Mouse (Mus musculus): ENCODE data around the gene Kdm6b. TPM values are rescaled to one million over a fixed set of nuclear protein-coding genes. Genes with fewer than 3 reads are reported as not detected.

Kdm6b gene
- total and polyA plus RNA-seq, 3 experiments = 0.66 to 7.2 (median 5.7) TPM

DNA sequence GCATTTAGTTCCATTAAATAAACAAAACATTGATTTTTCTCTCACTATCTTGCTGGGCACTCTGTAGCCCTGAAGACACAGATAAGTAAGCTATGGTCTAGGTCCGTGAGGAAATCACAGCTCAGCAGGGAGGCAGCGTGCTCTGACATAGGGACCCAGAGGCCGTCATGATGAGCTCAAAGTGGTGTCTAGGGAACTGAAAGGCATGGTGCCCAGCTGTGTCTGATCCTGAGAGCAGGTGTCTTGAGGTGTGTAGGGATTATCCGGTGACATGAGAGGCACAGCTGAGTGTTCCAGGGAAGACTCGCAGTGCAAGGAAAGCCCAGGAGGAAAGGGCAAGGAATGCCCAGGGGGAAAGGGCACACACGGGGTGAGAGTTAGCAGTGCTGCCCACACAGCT is 19.7 kb upstream of the Kdm6b start:
- in situ Hi-C loops (cut with MboI; ENCODE audit: low pct_ligation_motif_present, low pct_unique_long_range_greater_than_20kb, low sequenced_read_pairs) = loop anchor here (5.0 kb wide), 1 partner anchor 36 kb away; the partner anchor contains the start of genes Cyb5d1, Naa38 and Tmem88
- no peak for DNase-seq (ENCODE audit: extremely low read depth)
- dilution Hi-C loops (cut with MboI; ENCODE audit: extremely low pct_ligation_motif_present, extremely low pct_unique_long_range_greater_than_20kb, low sequenced_read_pairs) = no loop called here
- H3K4me1 ChIP-seq (ENCODE audit: control insufficient read depth in 1 of 2, insufficient read depth in 2 of 2) = peaks cover 6 to 18% of the 10 kb centered on the region in 2 experiments
- H3K79me2 ChIP-seq (replicated peaks; ENCODE audit: control insufficient read depth, extremely low read depth, insufficient read depth, poor library complexity, severe bottlenecking) = no peaks in the 10 kb centered on the region
- no peaks in the 10 kb centered on the region for H3K36me3 ChIP-seq (replicated peaks in 1 of 2; ENCODE audit: control insufficient read depth in 1 of 2, insufficient read depth in 1 of 2, low read length in 1 of 2)
- H3K27ac ChIP-seq (ENCODE audit: insufficient read depth, low read depth) = no peak overlapping the region
- no peaks in the 10 kb centered on the region for H3K9me3 ChIP-seq (replicated peaks; ENCODE audit: low read length)
- H3K27me3 ChIP-seq (replicated peaks) = peaks cover 55% of the 10 kb centered on the region
- no peak overlapping the region for H3K9ac ChIP-seq (ENCODE audit: insufficient read depth, low read depth)
- TF ChIP-seq E2F4 (IDR thresholded peaks at IDR 0.05; ENCODE audit: insufficient replicate concordance, low read depth, low read length) = no peak
- no peak for TF ChIP-seq JUND (conservative IDR thresholded peaks at IDR 0.05; ENCODE audit: low read depth, low read length)
- no peak for TF ChIP-seq USF2 (conservative IDR thresholded peaks at IDR 0.05; ENCODE audit: low read depth, low read length)
- TF ChIP-seq HCFC1 (IDR thresholded peaks at IDR 0.05; ENCODE audit: low read depth, low read length) = no peak
- no peak for TF ChIP-seq ZNF384 (IDR thresholded peaks at IDR 0.05; ENCODE audit: low read depth, low read length)
- TF ChIP-seq USF1 (IDR thresholded peaks at IDR 0.05; ENCODE audit: low read depth, low read length) = no peak
- TF ChIP-seq SMC3 (IDR thresholded peaks at IDR 0.05; ENCODE audit: low read depth, low read length) = no peak
- no peak for TF ChIP-seq UBTF (IDR thresholded peaks at IDR 0.05; ENCODE audit: low read depth, low read length)
- TF ChIP-seq MAX (IDR thresholded peaks at IDR 0.05; ENCODE audit: low read length) = no peak
- no peak for TF ChIP-seq EP300 (IDR thresholded peaks at IDR 0.05; ENCODE audit: low read length)
- TF ChIP-seq POLR2AphosphoS2 (IDR thresholded peaks at IDR 0.05; ENCODE audit: low read depth, low read length) = no peak
- TF ChIP-seq BHLHE40 (IDR thresholded peaks at IDR 0.05; ENCODE audit: low read depth, low read length) = no peak
- TF ChIP-seq CTCF (conservative IDR thresholded peaks at IDR 0.05 in 1 of 2, IDR thresholded peaks at IDR 0.05 in 1 of 2; ENCODE audit: low read depth in 2 of 2, low read length in 2 of 2) = no peak
- no peak overlapping the region for H3K4me3 ChIP-seq (replicated peaks in 1 of 3; ENCODE audit: low read depth in 2 of 3, low read length in 2 of 3, poor library complexity in 1 of 3)
- no peak overlapping the region for H3K4me2 ChIP-seq (ENCODE audit: insufficient read depth, low read depth, poor library complexity, severe bottlenecking)

DNA sequence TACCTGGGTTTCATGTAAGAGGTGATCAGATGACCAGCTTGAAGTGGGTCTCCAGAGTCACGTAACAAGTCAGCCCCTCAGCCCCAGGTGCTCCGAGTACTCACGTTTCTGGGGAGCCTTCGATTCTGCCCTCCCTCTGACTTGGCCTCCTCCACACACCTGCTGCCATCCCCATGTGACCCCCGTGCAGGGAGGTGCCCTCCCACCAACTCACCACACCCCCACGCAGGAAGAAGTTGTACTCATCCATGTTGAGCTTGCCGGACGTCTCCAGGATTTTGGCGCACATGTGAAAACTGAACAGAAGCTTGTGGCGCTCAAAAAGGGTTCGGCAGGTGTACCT is 19.1 kb upstream of the Kdm6b start:
- Histone ChIP-seq H3K4me3 (replicated peaks in 1 of 3; ENCODE audit: low read depth in 2 of 3, low read length in 2 of 3, poor library complexity in 1 of 3) (no peak overlapping the region), H3K4me1 (ENCODE audit: control insufficient read depth in 1 of 2, insufficient read depth in 2 of 2) (peaks cover 6 to 18% of the 10 kb centered on the region in 2 experiments), H3K79me2 (replicated peaks; ENCODE audit: control insufficient read depth, extremely low read depth, insufficient read depth, poor library complexity, severe bottlenecking) (no peaks in the 10 kb centered on the region), H3K4me2 (ENCODE audit: insufficient read depth, low read depth, poor library complexity, severe bottlenecking) (no peak overlapping the region), H3K27ac (ENCODE audit: insufficient read depth, low read depth) (no peak overlapping the region), H3K36me3 (replicated peaks in 1 of 2; ENCODE audit: control insufficient read depth in 1 of 2, insufficient read depth in 1 of 2, low read length in 1 of 2) (no peaks in the 10 kb centered on the region), H3K9ac (ENCODE audit: insufficient read depth, low read depth) (no peak overlapping the region), H3K9me3 (replicated peaks; ENCODE audit: low read length) (no peaks in the 10 kb centered on the region), H3K27me3 (replicated peaks) (peaks cover 52% of the 10 kb centered on the region)
- dilution Hi-C loops (cut with MboI; ENCODE audit: extremely low pct_ligation_motif_present, extremely low pct_unique_long_range_greater_than_20kb, low sequenced_read_pairs) = no loop called here
- in situ Hi-C loops (cut with MboI; ENCODE audit: low pct_ligation_motif_present, low pct_unique_long_range_greater_than_20kb, low sequenced_read_pairs) = loop anchor here (5.0 kb wide), 1 partner anchor 35 kb away; the partner anchor contains the start of genes Cyb5d1, Naa38 and Tmem88
- no peak for TF ChIP-seq UBTF (IDR thresholded peaks at IDR 0.05; ENCODE audit: low read depth, low read length)
- TF ChIP-seq MAX (IDR thresholded peaks at IDR 0.05; ENCODE audit: low read length) = no peak
- no peak for TF ChIP-seq RAD21 (IDR thresholded peaks at IDR 0.05; ENCODE audit: low read depth, low read length)
- TF ChIP-seq ZKSCAN1 (IDR thresholded peaks at IDR 0.05; ENCODE audit: borderline replicate concordance, low read depth, low read length) = no peak
- no peak for TF ChIP-seq TCF12 (IDR thresholded peaks at IDR 0.05; ENCODE audit: low read depth, low read length)
- TF ChIP-seq ZNF384 (IDR thresholded peaks at IDR 0.05; ENCODE audit: low read depth, low read length) = no peak
- TF ChIP-seq CTCF (conservative IDR thresholded peaks at IDR 0.05 in 1 of 2, IDR thresholded peaks at IDR 0.05 in 1 of 2; ENCODE audit: low read depth in 2 of 2, low read length in 2 of 2) = no peak
- TF ChIP-seq SMC3 (IDR thresholded peaks at IDR 0.05; ENCODE audit: low read depth, low read length) = no peak
- TF ChIP-seq MEF2A (IDR thresholded peaks at IDR 0.05; ENCODE audit: borderline replicate concordance, low read depth, low read length) = no peak
- no peak for TF ChIP-seq ETS1 (conservative IDR thresholded peaks at IDR 0.05; ENCODE audit: low read depth, low read length)
- TF ChIP-seq IRF4 (IDR thresholded peaks at IDR 0.05; ENCODE audit: low read depth, low read length) = no peak
- TF ChIP-seq RCOR1 (conservative IDR thresholded peaks at IDR 0.05; ENCODE audit: low read depth, low read length) = no peak
- DNase-seq (ENCODE audit: extremely low read depth) = no peak
